Mouse (Mus musculus) MEL (cell line): Measurements from ENCODE around the gene Spsb1. TPM values are rescaled to one million over a fixed set of nuclear protein-coding genes. Genes with fewer than 3 reads are reported as not detected.

Experiments
- DNase-seq: peaks from one replicate; pipeline ENCODE4 v3.0.0; 2011; ENCODE audit warnings: low read depth, low spot score
- H3K27ac ChIP-seq: 2 replicates; pipeline ENCODE4 v1.5.1; 2012; ENCODE audit warnings: low read depth, mild to moderate bottlenecking, control low read depth, low read length, moderate library complexity; ENCODE audit not compliant: control insufficient read depth
- H3K27me3 ChIP-seq, 2 experiments: fragments of 150-350 bp in 1 of 2; sonication (generic) in 1 of 2; 2 replicates each; pipeline ENCODE4 v1.6.1; 2012; ENCODE audit warnings: low read length in 2 of 2, mild to moderate bottlenecking in 2 of 2, improper control_type of control experiment in 1 of 2, moderate library complexity in 1 of 2; ENCODE audit not compliant: insufficient read depth in 2 of 2, control insufficient read depth in 1 of 2
- H3K36me3 ChIP-seq, 2 experiments: 2 replicates each; pipeline ENCODE4 v1.6.1; 2012 to 2014; ENCODE audit warnings: low read length in 2 of 2, improper control_type of control experiment in 1 of 2, inconsistent platforms in 1 of 2, mild to moderate bottlenecking in 1 of 2; ENCODE audit not compliant: insufficient read depth in 2 of 2, control insufficient read depth in 1 of 2
- H3K4me1 ChIP-seq, 2 experiments: fragments of 150-350 bp in 1 of 2; sonication (generic) in 1 of 2; 2 replicates each; pipeline ENCODE4 v1.6.1; 2012; ENCODE audit warnings: low read length in 2 of 2, improper control_type of control experiment in 1 of 2, mild to moderate bottlenecking in 1 of 2; ENCODE audit not compliant: insufficient read depth in 2 of 2, control insufficient read depth in 1 of 2
- H3K4me3 ChIP-seq, 2 experiments: fragments of 150-350 bp in 1 of 2; sonication (generic) in 1 of 2; 2 replicates each; pipeline ENCODE4 v1.5.1; 2012; ENCODE audit warnings: low read depth in 2 of 2, low read length in 2 of 2, mild to moderate bottlenecking in 2 of 2, moderate library complexity in 2 of 2, control low read depth in 1 of 2, improper control_type of control experiment in 1 of 2; ENCODE audit not compliant: control insufficient read depth in 1 of 2, insufficient read depth in 1 of 2
- H3K79me2 ChIP-seq: 2 replicates; pipeline ENCODE4 v1.6.1; 2012; ENCODE audit warnings: mild to moderate bottlenecking, low read length, moderate library complexity; ENCODE audit not compliant: control insufficient read depth, poor library complexity, insufficient read depth
- H3K9ac ChIP-seq: 2 replicates; pipeline ENCODE4 v1.6.1; 2012; ENCODE audit warnings: low read depth, mild to moderate bottlenecking, control low read depth, low read length, moderate library complexity; ENCODE audit not compliant: control insufficient read depth, poor library complexity, severe bottlenecking
- H3K9me3 ChIP-seq: fragments of 150-350 bp; sonication (generic); replicated peaks from 2 replicates; pipeline ENCODE4 v1.6.1; 2012; ENCODE audit warnings: mild to moderate bottlenecking, low read length, improper control_type of control experiment, moderate library complexity; ENCODE audit not compliant: insufficient read depth
- BHLHE40 ChIP-seq: IDR thresholded peaks from 2 replicates; pipeline ENCODE4 v1.6.1; 2012; ENCODE audit warnings: low read depth, mild to moderate bottlenecking, inconsistent platforms, low read length, improper control_type of control experiment, borderline replicate concordance
- CTCF ChIP-seq, 3 experiments: IDR thresholded peaks in 2 of 3; conservative IDR thresholded peaks in 1 of 3; 2 replicates each; pipeline ENCODE4 v1.5.1; 2011 to 2012; ENCODE audit warnings: low read length in 3 of 3, low read depth in 2 of 3, mild to moderate bottlenecking in 2 of 3, improper control_type of control experiment in 1 of 3, inconsistent platforms in 1 of 3, mixed read lengths in 1 of 3, moderate library complexity in 1 of 3; ENCODE audit not compliant: control insufficient read depth in 1 of 3, insufficient read depth in 1 of 3, poor library complexity in 1 of 3, severe bottlenecking in 1 of 3
- ELF1 ChIP-seq: IDR thresholded peaks from 2 replicates; pipeline ENCODE4 v1.6.1; 2014; ENCODE audit warnings: low read depth, mild to moderate bottlenecking, inconsistent platforms, low read length, improper control_type of control experiment, moderate library complexity
- EP300 ChIP-seq, 2 experiments: IDR thresholded peaks; 2 replicates each; pipeline ENCODE4 v1.6.1; 2011; ENCODE audit warnings: improper control_type of control experiment in 2 of 2, low read length in 2 of 2, low read depth in 1 of 2, mild to moderate bottlenecking in 1 of 2
- ETS1 ChIP-seq: IDR thresholded peaks from 2 replicates; pipeline ENCODE4 v1.6.1; 2012; ENCODE audit warnings: low read depth, mild to moderate bottlenecking, inconsistent platforms, low read length, improper control_type of control experiment, moderate library complexity
- GATA1 ChIP-seq: IDR thresholded peaks from 2 replicates; pipeline ENCODE4 v1.6.1; 2011; ENCODE audit warnings: low read depth, low read length, improper control_type of control experiment
- HCFC1 ChIP-seq: IDR thresholded peaks from 2 replicates; pipeline ENCODE4 v1.6.1; 2012; ENCODE audit warnings: low read depth, mild to moderate bottlenecking, inconsistent platforms, low read length, improper control_type of control experiment, moderate library complexity
- JUND ChIP-seq: IDR thresholded peaks from 2 replicates; pipeline ENCODE4 v1.6.1; 2011; ENCODE audit warnings: low read depth, mild to moderate bottlenecking, improper control_type of control experiment, low read length
- MAX ChIP-seq: IDR thresholded peaks from 2 replicates; pipeline ENCODE4 v1.6.1; 2011; ENCODE audit warnings: low read length, improper control_type of control experiment
- MAZ ChIP-seq: IDR thresholded peaks from 2 replicates; pipeline ENCODE4 v1.6.1; 2012; ENCODE audit warnings: low read depth, mild to moderate bottlenecking, inconsistent platforms, low read length, improper control_type of control experiment
- MXI1 ChIP-seq: IDR thresholded peaks from 2 replicates; pipeline ENCODE4 v1.6.1; 2011; ENCODE audit warnings: mild to moderate bottlenecking, low read depth, low read length, improper control_type of control experiment
- MYB ChIP-seq: IDR thresholded peaks from 2 replicates; pipeline ENCODE4 v1.6.1; 2011; ENCODE audit warnings: mild to moderate bottlenecking, low read depth, low read length, improper control_type of control experiment
- MYC ChIP-seq: IDR thresholded peaks from 2 replicates; pipeline ENCODE4 v1.6.1; 2011; ENCODE audit warnings: low read depth, mild to moderate bottlenecking, low read length, improper control_type of control experiment, moderate library complexity
- NRF1 ChIP-seq: IDR thresholded peaks from 2 replicates; pipeline ENCODE4 v1.6.1; 2014; ENCODE audit warnings: low read depth, mild to moderate bottlenecking, inconsistent platforms, low read length, improper control_type of control experiment, moderate library complexity; ENCODE audit not compliant: poor library complexity, insufficient read depth, severe bottlenecking
- POLR2A ChIP-seq, 2 experiments: IDR thresholded peaks; 2 replicates each; pipeline ENCODE4 v1.6.1; 2011 to 2012; ENCODE audit warnings: low read length in 2 of 2, mild to moderate bottlenecking in 2 of 2, control low read depth in 1 of 2, improper control_type of control experiment in 1 of 2, low read depth in 1 of 2, moderate library complexity in 1 of 2; ENCODE audit not compliant: control insufficient read depth in 1 of 2, insufficient read depth in 1 of 2, poor library complexity in 1 of 2
- POLR2AphosphoS2 ChIP-seq: IDR thresholded peaks from 2 replicates; pipeline ENCODE4 v1.6.1; 2011; ENCODE audit warnings: low read length, improper control_type of control experiment
- POLR2AphosphoS5 ChIP-seq: IDR thresholded peaks from 2 replicates; pipeline ENCODE4 v1.6.1; 2012; ENCODE audit warnings: low read depth, borderline replicate concordance, mild to moderate bottlenecking, inconsistent platforms, low read length, moderate library complexity, mixed read lengths
- RAD21 ChIP-seq: IDR thresholded peaks from 2 replicates; pipeline ENCODE4 v1.6.1; 2011; ENCODE audit warnings: mild to moderate bottlenecking, low read depth, low read length, improper control_type of control experiment
- RCOR1 ChIP-seq: IDR thresholded peaks from 2 replicates; pipeline ENCODE4 v1.6.1; 2012; ENCODE audit warnings: low read depth, mild to moderate bottlenecking, inconsistent platforms, low read length, improper control_type of control experiment
- SIN3A ChIP-seq: IDR thresholded peaks from 2 replicates; pipeline ENCODE4 v1.6.1; 2012; ENCODE audit warnings: low read length, improper control_type of control experiment, inconsistent platforms
- SMC3 ChIP-seq: IDR thresholded peaks from 2 replicates; pipeline ENCODE4 v1.6.1; 2011; ENCODE audit warnings: low read depth, low read length, improper control_type of control experiment
- TCF12 ChIP-seq: IDR thresholded peaks from 2 replicates; pipeline ENCODE4 v1.6.1; 2014; ENCODE audit warnings: low read depth, mild to moderate bottlenecking, inconsistent platforms, low read length, improper control_type of control experiment, moderate library complexity
- UBTF ChIP-seq: IDR thresholded peaks from 2 replicates; pipeline ENCODE4 v1.6.1; 2012; ENCODE audit warnings: low read depth, mild to moderate bottlenecking, inconsistent platforms, low read length, improper control_type of control experiment, moderate library complexity, borderline replicate concordance; ENCODE audit not compliant: insufficient read depth
- USF2 ChIP-seq, 2 experiments: IDR thresholded peaks; 2 replicates each; pipeline ENCODE4 v1.6.1; 2011 to 2012; ENCODE audit warnings: improper control_type of control experiment in 2 of 2, low read length in 2 of 2, borderline replicate concordance in 1 of 2, inconsistent platforms in 1 of 2, low read depth in 1 of 2, mild to moderate bottlenecking in 1 of 2; ENCODE audit not compliant: insufficient read depth in 1 of 2
- ZC3H11A ChIP-seq: IDR thresholded peaks from 2 replicates; pipeline ENCODE4 v1.6.1; 2012; ENCODE audit warnings: low read depth, mild to moderate bottlenecking, inconsistent platforms, low read length, improper control_type of control experiment
- ZNF384 ChIP-seq: IDR thresholded peaks from 2 replicates; pipeline ENCODE4 v1.6.1; 2012; ENCODE audit warnings: low read depth, mild to moderate bottlenecking, inconsistent platforms, low read length, improper control_type of control experiment
- polyA plus RNA-seq, 2 experiments: library from polyadenylated mRNA; stranded (reverse) in 1 of 2; unstranded in 1 of 2; fragments of >175 nt in 1 of 2; fragments of >200 nt in 1 of 2; gene quantifications; 2 replicates each; pipeline versions ENCODE4 v1.2.1 to v1.2.4; 2012; ENCODE audit warnings: low replicate concordance in 2 of 2, low read depth in 1 of 2; ENCODE audit not compliant: insufficient read length in 2 of 2, insufficient read depth in 1 of 2, missing spikeins in 1 of 2
- total RNA-seq: library from RNA; depleted of rRNA; stranded (reverse); fragments of 300-350 nt; gene quantifications from 2 replicates; pipeline ENCODE4 v1.2.3, GENCODE M21; 2012

Gene Spsb1
- total and polyA plus RNA-seq, 3 experiments = 0.12 to 0.25 TPM; not detected in 1

DNA sequence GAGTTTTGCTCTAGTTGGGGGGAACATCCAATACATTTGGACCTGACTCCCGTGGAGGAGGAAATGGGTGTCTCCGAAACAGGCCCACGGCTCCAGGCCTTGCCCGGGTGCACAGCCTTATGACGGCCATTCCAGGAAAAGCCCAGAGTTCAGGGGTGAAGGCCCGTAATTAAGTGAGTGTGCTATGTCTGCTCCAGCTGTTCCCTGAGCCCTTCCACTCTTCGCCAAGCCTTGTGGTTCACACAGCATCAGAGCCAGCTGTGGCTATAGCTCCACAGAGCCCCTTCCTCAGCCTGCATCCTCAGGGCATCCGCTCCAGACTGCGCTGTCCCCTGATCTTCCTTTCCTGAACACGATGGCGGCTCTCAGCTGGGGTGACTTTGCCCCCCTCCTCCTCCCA is 83.8 kb downstream of the Spsb1 start:
- H3K27ac ChIP-seq = no peak overlapping the region
- no peak for TF ChIP-seq CTCF (IDR thresholded peaks at IDR 0.05 in 2 of 3, conservative IDR thresholded peaks at IDR 0.05 in 1 of 3; ENCODE audit: control insufficient read depth in 1 of 3, insufficient read depth in 1 of 3, low read depth in 2 of 3, low read length in 3 of 3, poor library complexity in 1 of 3, severe bottlenecking in 1 of 3)
- no peak for TF ChIP-seq SIN3A
- no peak for TF ChIP-seq BHLHE40
- TF ChIP-seq POLR2AphosphoS2 = no peak
- TF ChIP-seq HCFC1 = no peak
- no peak for TF ChIP-seq POLR2A (IDR thresholded peaks at IDR 0.05; ENCODE audit: control insufficient read depth in 1 of 2, insufficient read depth in 1 of 2, low read depth in 1 of 2, low read length in 2 of 2, poor library complexity in 1 of 2)
- TF ChIP-seq NRF1 = no peak
- no peak for TF ChIP-seq MAZ
- TF ChIP-seq GATA1 = no peak
- TF ChIP-seq UBTF = no peak
- no peak overlapping the region for H3K4me3 ChIP-seq
- no peaks in the 10 kb centered on the region for H3K36me3 ChIP-seq
- H3K79me2 ChIP-seq = no peaks in the 10 kb centered on the region
- no peak overlapping the region for H3K9ac ChIP-seq
- H3K27me3 ChIP-seq = no peaks in the 10 kb centered on the region; a peak in 1 of 4 replicates
- H3K4me1 ChIP-seq = no peaks in the 10 kb centered on the region
- no peak for DNase-seq
- no peaks in the 10 kb centered on the region for H3K9me3 ChIP-seq

DNA sequence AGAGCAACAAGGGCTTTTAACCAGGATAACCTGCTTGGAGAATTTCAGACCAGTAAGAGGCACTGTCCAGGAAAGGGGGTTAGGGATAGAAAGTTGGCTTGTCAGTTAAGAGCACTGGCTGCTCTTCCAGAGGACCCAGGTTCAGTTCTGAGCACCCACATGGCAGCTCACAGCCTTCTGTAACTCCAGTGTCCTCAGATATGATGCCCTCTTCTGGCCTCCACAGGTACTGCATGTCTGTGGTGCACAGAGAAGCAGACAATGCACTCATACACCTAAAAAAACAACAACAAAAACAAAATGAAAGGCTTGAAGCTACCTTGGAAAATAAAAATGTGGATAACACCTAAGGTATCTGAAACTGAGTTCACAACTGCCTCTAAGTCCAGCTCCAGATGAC is 84.4 kb downstream of the Spsb1 start:
- Histone ChIP-seq H3K9me3 (no peaks in the 10 kb centered on the region), H3K4me3 (no peak overlapping the region), H3K4me1 (no peaks in the 10 kb centered on the region), H3K27me3 (no peaks in the 10 kb centered on the region), H3K79me2 (no peaks in the 10 kb centered on the region), H3K36me3 (no peaks in the 10 kb centered on the region), H3K27ac (no peak overlapping the region), H3K9ac (no peak overlapping the region)
- DNase-seq = peak; percentile 48
- no peak for TF ChIP-seq TCF12
- no peak for TF ChIP-seq POLR2AphosphoS2
- peak; percentile 31 for TF ChIP-seq RAD21
- TF ChIP-seq CTCF (IDR thresholded peaks at IDR 0.05 in 2 of 3, conservative IDR thresholded peaks at IDR 0.05 in 1 of 3; ENCODE audit: control insufficient read depth in 1 of 3, insufficient read depth in 1 of 3, low read depth in 2 of 3, low read length in 3 of 3, poor library complexity in 1 of 3, severe bottlenecking in 1 of 3) = peak; percentile 49 to 68 (median 52)
- no peak for TF ChIP-seq ETS1
- peak; percentile 34; the same call in 1 of the 2 replicates for TF ChIP-seq ZC3H11A
- TF ChIP-seq SMC3 = peak; percentile 59

DNA sequence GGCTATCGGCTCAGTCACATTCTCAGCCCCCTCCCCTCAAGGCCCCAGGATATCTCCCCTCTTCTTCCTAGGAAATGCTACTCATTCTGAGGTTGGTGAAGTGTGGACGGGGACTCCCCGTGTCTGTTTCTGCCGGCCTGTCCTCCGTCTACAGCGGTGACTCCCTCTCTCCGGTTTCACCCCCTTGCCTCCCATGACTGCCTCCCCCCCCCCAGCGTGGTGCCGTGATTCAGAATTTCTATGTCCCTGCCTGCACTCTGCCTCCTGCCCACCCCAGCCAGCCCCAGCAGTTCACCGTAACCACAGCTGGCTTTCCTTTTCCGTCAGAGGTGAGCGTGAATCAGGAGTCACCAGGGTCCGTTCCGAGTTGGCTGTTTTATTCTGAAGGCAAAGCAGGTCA is 86.1 kb downstream of the Spsb1 start:
- Histone ChIP-seq H3K4me1 (peaks cover 0 to 5% of the 10 kb centered on the region in 2 experiments; a peak in 1 of 4 replicates), H3K9ac (no peak overlapping the region), H3K36me3 (peaks cover 0 to 2% of the 10 kb centered on the region in 2 experiments; a peak in 2 of 4 replicates), H3K27me3 (no peaks in the 10 kb centered on the region), H3K27ac (no peak overlapping the region), H3K4me3 (no peak overlapping the region), H3K79me2 (no peaks in the 10 kb centered on the region), H3K9me3 (no peaks in the 10 kb centered on the region)
- DNase-seq = no peak
- TF ChIP-seq MYC = no peak
- no peak for TF ChIP-seq EP300 (IDR thresholded peaks at IDR 0.05; ENCODE audit: low read depth in 1 of 2, low read length in 2 of 2)
- TF ChIP-seq POLR2A (IDR thresholded peaks at IDR 0.05; ENCODE audit: control insufficient read depth in 1 of 2, insufficient read depth in 1 of 2, low read depth in 1 of 2, low read length in 2 of 2, poor library complexity in 1 of 2) = no peak
- TF ChIP-seq ELF1 = no peak
- TF ChIP-seq SMC3 = no peak
- no peak for TF ChIP-seq ZNF384
- no peak for TF ChIP-seq ZC3H11A
- TF ChIP-seq MAX = no peak
- no peak for TF ChIP-seq UBTF
- no peak for TF ChIP-seq MXI1
- TF ChIP-seq USF2 (IDR thresholded peaks at IDR 0.05; ENCODE audit: borderline replicate concordance in 1 of 2, insufficient read depth in 1 of 2, low read depth in 1 of 2, low read length in 2 of 2) = no peak
- no peak for TF ChIP-seq JUND
- TF ChIP-seq MYB = no peak
- no peak for TF ChIP-seq RCOR1
- no peak for TF ChIP-seq POLR2AphosphoS5
- no peak for TF ChIP-seq TCF12
